Mouse (Mus musculus) liver, postnatal 0 days (tissue): Measurements from ENCODE around the gene Aatf. TPM values are rescaled to one million over a fixed set of nuclear protein-coding genes. Genes with fewer than 3 reads are reported as not detected.

Source experiments
- ATAC-seq: fragments of 200-750 bp; cut with Nextera tagmentation; 2 replicates; pipeline ENCODE4 v1.8.0; 2017; ENCODE audit warnings: mild to moderate bottlenecking, moderate library complexity
- DNase-seq: peaks from one replicate; pipeline ENCODE4 v3.0.0-alpha.2; 2016
- H3K27ac ChIP-seq: fragments of 300-500 bp; sonication (generic); 2 replicates; pipeline ENCODE4 v1.5.1; 2014; ENCODE audit warnings: antibody characterized with exemption, moderate library complexity, mild to moderate bottlenecking, low read depth
- H3K27me3 ChIP-seq: fragments of 300-500 bp; sonication (generic); 2 replicates; pipeline ENCODE4 v1.6.1; 2014; ENCODE audit warnings: low read length, control low read depth, mixed read lengths; ENCODE audit not compliant: insufficient read depth
- H3K36me3 ChIP-seq: fragments of 300-500 bp; sonication (generic); replicated peaks from 2 replicates; pipeline ENCODE4 v1.6.1; 2014; ENCODE audit warnings: mild to moderate bottlenecking, control low read depth, low read length, moderate library complexity, mixed read lengths; ENCODE audit not compliant: insufficient read depth
- H3K4me1 ChIP-seq: fragments of 300-500 bp; sonication (generic); 2 replicates; pipeline ENCODE4 v1.6.1; 2014; ENCODE audit warnings: antibody characterized with exemption, mild to moderate bottlenecking, control low read depth; ENCODE audit not compliant: insufficient read depth
- H3K4me2 ChIP-seq: fragments of 300-500 bp; sonication (generic); 2 replicates; pipeline ENCODE4 v1.6.1; 2014; ENCODE audit warnings: low read depth, mild to moderate bottlenecking, low read length, moderate library complexity, mixed read lengths
- H3K4me3 ChIP-seq: fragments of 300-500 bp; sonication (generic); 2 replicates; pipeline ENCODE4 v1.5.1; 2014; ENCODE audit warnings: low read depth, low read length
- H3K9ac ChIP-seq: fragments of 300-500 bp; sonication (generic); replicated peaks from 2 replicates; pipeline ENCODE4 v1.6.1; 2014; ENCODE audit warnings: mild to moderate bottlenecking, moderate library complexity
- H3K9me3 ChIP-seq: fragments of 300-500 bp; sonication (generic); 2 replicates; pipeline ENCODE4 v1.6.1; 2016; ENCODE audit warnings: mild to moderate bottlenecking, control low read depth, low read length, mixed read lengths
- CTCF ChIP-seq: sonication (generic); IDR thresholded peaks from 2 replicates; pipeline ENCODE4 v1.5.1; 2016; ENCODE audit warnings: antibody characterized with exemption, low read depth
- EP300 ChIP-seq: IDR thresholded peaks from 2 replicates; pipeline ENCODE4 v1.6.1; 2016; ENCODE audit warnings: antibody characterized with exemption, low read depth, mild to moderate bottlenecking
- WGBS: fragments of 180-500 bp; shearing (Covaris S2); extraction: QIAGEN DNeasy Blood & Tissue Kit; methylation state at CpG from one replicate; pipeline ENCODE4 v1.1.7; 2014; ENCODE audit not compliant: insufficient replicate concordance; 5-methylcytosine and 5-hydroxymethylcytosine counted together
- polyA plus RNA-seq: library from polyadenylated mRNA; unstranded; fragments of >200 nt; fragmentation: Nextera tagmentation; extraction: Ambion mirVana; gene quantifications from 2 replicates; pipeline ENCODE4 v1.2.1, GENCODE M21; 2015

Gene Aatf
- polyA plus RNA-seq, 1 experiment from 2014 or later: 20.6 TPM

DNA sequence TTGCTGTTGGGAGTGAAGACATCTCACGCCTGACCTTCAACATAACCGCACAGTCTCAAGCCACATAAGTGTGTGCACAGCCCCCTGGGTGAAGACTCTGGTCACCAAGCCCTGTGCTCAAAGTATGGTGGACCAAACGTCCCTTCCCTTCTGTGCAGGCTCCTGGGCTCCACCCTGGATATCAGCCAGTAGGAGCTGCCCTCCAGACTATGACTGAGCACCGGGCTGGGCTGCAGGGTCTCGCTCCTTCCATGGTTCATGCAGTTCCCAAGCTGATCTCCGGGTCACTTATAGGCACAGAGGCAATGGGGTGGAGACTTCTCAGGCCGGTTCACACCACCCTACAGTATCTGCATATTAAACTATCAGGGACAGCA is 101.7 kb downstream of the Aatf start:
- no peak; the same call in 1 of the 2 replicates for ATAC-seq
- WGBS: 61% methylated on average over 7 of the region's 7 CpGs
- H3K27ac ChIP-seq: no peak overlapping the region
- H3K9ac ChIP-seq: no peak overlapping the region
- no peak overlapping the region for H3K4me3 ChIP-seq
- no peak for DNase-seq
- peaks cover 4% of the 10 kb centered on the region; the same call in 1 of the 2 replicates for H3K4me1 ChIP-seq
- H3K9me3 ChIP-seq: peaks cover 3% of the 10 kb centered on the region; the same call in 1 of the 2 replicates
- H3K27me3 ChIP-seq: no peaks in the 10 kb centered on the region
- H3K4me2 ChIP-seq: no peak overlapping the region; the same call in 1 of the 2 replicates
- TF ChIP-seq EP300: no peak
- TF ChIP-seq CTCF: no peak
- no peaks in the 10 kb centered on the region for H3K36me3 ChIP-seq

GRCm38 (mm10) chr11:84410879-84411641 is 102.3 kb downstream of the Aatf start:
- H3K9ac ChIP-seq: no peak overlapping the region

DNA sequence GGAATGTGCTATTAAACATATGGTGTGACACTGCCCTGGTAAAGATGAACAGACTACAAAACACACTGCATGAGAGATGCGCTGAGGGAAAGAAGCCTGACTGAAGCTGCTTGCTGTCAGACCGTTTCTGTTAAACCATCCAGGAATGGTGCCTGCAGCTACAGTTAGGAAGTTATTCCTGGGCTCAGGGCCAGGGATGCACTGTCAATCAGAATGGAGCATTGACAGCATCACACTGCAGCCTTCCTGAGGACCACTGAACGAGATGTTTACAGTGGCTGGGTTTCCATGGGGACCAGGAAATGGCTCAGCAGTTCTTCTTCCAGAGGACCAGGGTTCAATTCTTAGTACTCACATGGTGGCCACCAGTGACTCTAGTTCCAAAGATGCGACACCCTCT is 102.9 kb downstream of the Aatf start:
- no peak for ATAC-seq
- no peak overlapping the region for H3K4me3 ChIP-seq
- H3K27me3 ChIP-seq: no peaks in the 10 kb centered on the region
- H3K4me2 ChIP-seq: no peak overlapping the region
- peaks cover 4% of the 10 kb centered on the region; the same call in 1 of the 2 replicates for H3K4me1 ChIP-seq
- no peaks in the 10 kb centered on the region for H3K36me3 ChIP-seq
- TF ChIP-seq EP300 (no peak), CTCF (no peak)
- no peak for DNase-seq
- no peak overlapping the region for H3K9ac ChIP-seq
- H3K9me3 ChIP-seq: peaks cover 4% of the 10 kb centered on the region; the same call in 1 of the 2 replicates
- H3K27ac ChIP-seq: no peak overlapping the region
- WGBS: 60% methylated on average over 4 of the region's 4 CpGs

More at GRCm38 (mm10) chr11:84410879-84411641, 102.3 kb downstream of the Aatf start:
- Histone ChIP-seq H3K36me3 (no peaks in the 10 kb centered on the region), H3K27ac (no peak overlapping the region), H3K4me1 (peaks cover 4% of the 10 kb centered on the region; the same call in 1 of the 2 replicates), H3K9me3 (peaks cover 4% of the 10 kb centered on the region; the same call in 1 of the 2 replicates), H3K4me3 (no peak overlapping the region), H3K27me3 (no peaks in the 10 kb centered on the region), H3K4me2 (no peak overlapping the region; the same call in 1 of the 2 replicates)
- TF ChIP-seq CTCF (no peak), EP300 (no peak)
- no peak for DNase-seq
- ATAC-seq: no peak
- WGBS: 55% methylated on average over 7 of the region's 7 CpGs

DNA sequence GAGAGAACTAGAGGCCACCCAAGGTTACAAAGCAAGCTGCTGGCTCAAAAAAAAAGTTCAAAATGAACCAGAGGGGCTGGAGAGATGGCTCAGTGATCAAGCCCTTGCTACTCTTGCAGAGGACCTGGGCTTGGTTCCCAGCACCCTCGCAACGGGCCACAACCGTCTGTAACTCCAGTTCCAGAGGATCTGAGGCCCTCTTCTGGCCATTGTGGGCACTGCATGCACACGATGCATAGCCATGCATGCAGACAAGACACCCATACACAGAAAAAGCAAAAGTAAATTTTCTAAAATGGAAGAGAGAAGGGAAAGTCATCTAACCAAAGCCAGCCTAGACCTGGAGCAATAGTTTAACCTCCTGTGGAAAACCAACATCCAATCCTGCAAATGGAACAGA is 106.6 kb downstream of the Aatf start:
- H3K9ac ChIP-seq: no peak overlapping the region
- no peak overlapping the region for H3K27ac ChIP-seq
- DNase-seq: no peak
- TF ChIP-seq EP300: no peak
- TF ChIP-seq CTCF: peak; percentile 19; the same call in 1 of the 2 replicates
- peaks cover under 1% of the 10 kb centered on the region; the same call in 1 of the 2 replicates for H3K36me3 ChIP-seq
- peaks cover 4% of the 10 kb centered on the region; the same call in 1 of the 2 replicates for H3K9me3 ChIP-seq
- H3K4me3 ChIP-seq: no peak overlapping the region
- peaks cover 4% of the 10 kb centered on the region; the same call in 1 of the 2 replicates for H3K4me1 ChIP-seq
- H3K4me2 ChIP-seq: no peak overlapping the region
- H3K27me3 ChIP-seq: no peaks in the 10 kb centered on the region
- no peak for ATAC-seq
- 85% methylated on average over 4 of the region's 4 CpGs for WGBS

DNA sequence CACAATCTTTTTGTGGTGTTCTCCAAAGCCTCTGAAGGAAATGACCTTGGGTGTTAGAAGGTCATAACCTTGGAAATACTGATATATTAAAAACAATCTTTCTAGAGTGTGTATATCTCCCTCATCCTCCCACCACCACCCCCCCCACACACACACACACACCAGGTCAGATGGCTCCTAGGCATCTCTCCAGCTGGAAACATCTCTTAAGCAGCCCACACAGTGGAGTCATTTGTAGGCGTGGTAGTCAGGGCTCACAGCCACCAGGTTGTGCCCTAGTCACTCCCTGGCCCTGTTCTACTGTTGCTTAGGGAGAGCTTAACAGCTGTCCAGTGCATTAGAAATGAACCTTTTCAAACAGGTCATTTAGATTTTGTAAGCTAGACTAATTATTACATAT is 118.3 kb downstream of the Aatf start:
- no peak overlapping the region for H3K9ac ChIP-seq
- H3K36me3 ChIP-seq: peaks cover 33% of the 10 kb centered on the region
- H3K9me3 ChIP-seq: no peaks in the 10 kb centered on the region
- H3K4me2 ChIP-seq: no peak overlapping the region
- no peak overlapping the region for H3K4me3 ChIP-seq
- TF ChIP-seq CTCF: no peak
- no peak for TF ChIP-seq EP300
- H3K27me3 ChIP-seq: no peaks in the 10 kb centered on the region
- WGBS: 50% methylated on average over 1 of the region's 1 CpGs
- ATAC-seq (no peak), DNase-seq (no peak)
- no peak overlapping the region for H3K27ac ChIP-seq
- H3K4me1 ChIP-seq: no peaks in the 10 kb centered on the region

DNA sequence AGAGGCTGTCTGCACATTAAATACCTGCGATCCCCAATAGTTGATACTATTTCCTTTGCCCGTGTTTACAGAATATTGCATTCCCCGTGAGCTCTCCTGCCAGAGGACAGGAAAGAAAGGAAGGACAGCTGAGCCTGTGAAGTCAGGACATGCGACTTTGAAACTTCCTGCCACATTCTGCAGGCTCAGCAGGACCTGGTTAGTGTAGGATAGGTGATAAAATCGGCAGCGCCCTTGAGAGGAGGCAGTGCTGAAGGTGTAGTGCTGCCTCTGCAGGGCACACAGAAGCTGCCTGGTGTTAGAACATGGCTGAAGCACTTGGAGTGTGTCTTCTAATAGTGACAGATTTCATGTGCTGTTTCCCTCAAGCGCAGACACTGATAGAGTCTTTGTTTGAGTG is 119.8 kb downstream of the Aatf start:
- no peak overlapping the region for H3K4me3 ChIP-seq
- WGBS: 63% methylated on average over 7 of the region's 7 CpGs
- DNase-seq: no peak
- no peaks in the 10 kb centered on the region for H3K9me3 ChIP-seq
- peaks cover 37% of the 10 kb centered on the region for H3K36me3 ChIP-seq
- ATAC-seq: no peak
- no peak overlapping the region for H3K4me2 ChIP-seq
- no peak for TF ChIP-seq CTCF
- H3K4me1 ChIP-seq: no peaks in the 10 kb centered on the region
- no peak overlapping the region for H3K9ac ChIP-seq
- H3K27me3 ChIP-seq: no peaks in the 10 kb centered on the region
- H3K27ac ChIP-seq: no peak overlapping the region
